Mouse (Mus musculus) lung, postnatal 14 days (tissue): ENCODE measurements around the gene Plekhm1.

Experiments used
- DNase-seq: peaks from one replicate; pipeline ENCODE4 v3.0.0; 2021

The Plekhm1 gene

DNA sequence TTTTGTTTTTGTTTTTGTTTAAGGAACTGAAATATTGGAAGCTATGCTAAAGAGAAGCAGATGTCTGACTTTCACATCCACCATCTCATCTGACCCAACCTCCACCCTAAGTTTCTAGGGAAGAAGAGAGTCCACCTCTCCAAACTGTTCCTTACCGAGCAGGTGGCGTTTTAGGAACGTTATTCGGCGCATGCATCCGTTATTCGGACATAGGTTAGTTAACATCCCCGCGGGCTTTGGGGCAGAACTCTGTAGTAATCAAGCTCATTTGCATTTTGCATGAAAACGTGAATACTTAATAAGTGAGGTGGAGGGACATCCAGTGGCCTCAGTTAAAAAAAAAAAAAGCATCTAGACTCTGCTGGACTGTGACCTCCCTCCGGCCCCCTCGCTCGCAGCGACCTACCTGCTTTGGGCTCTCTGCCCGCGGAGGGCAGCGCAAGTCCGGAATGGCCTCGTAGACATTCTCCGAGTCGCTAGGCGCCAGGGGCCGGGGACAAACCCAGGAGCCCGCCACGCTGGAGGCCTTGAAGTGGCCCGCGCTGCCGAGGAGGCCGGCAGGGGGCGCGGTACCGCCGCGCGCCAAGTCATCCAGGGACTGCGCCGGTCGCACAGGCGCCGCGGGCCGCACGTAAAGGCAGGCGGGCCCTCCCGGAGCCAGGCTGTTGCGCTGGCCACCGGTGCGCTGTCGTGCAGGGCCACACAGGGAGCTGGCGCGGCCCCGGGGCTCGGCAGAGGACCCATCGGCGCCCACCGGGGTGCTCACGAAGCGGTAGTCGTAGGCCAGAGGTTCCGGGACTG is 52.4 kb downstream of the Plekhm1 start:
- peak; percentile 89 for DNase-seq

DNA sequence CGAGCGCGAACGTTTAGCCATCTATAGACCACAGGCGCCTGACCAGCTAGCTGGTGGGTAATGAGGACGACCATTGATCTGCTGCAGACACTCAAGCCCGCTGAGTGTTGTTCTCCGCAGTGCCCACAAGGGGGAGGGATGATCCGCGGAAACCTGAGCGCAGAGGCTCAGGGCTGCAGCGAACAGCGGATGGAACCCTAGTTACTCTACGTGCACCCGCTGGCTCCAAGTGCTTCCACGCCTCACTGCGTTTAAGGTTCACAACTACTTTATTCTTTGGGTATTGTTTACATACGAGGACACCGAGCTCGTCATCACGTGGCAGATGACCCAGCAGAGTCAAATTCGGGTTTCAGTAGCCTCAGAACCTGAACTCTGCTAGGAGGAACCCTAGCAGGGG is 53.4 kb downstream of the Plekhm1 start:
- DNase-seq: peak; percentile 80

DNA sequence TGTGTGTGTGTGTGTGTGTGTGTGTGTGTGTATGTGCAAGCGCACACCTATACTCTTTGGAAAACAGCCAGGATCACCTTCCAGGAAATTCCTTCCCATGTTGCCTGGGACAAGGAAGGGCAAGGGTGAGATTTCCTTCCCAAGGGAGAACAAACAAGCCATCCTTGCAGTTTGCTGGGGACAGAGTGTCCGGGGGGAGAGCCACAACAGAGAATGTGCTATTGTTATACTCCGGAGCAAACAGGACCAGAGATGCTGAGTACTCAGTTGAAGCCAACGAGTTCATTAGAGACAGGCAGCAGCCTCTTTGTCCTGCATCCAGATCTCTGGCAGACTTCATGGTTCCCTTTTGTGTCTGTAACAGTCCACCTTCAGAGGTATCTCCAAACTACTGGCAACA is 54.2 kb downstream of the Plekhm1 start:
- no peak for DNase-seq

DNA sequence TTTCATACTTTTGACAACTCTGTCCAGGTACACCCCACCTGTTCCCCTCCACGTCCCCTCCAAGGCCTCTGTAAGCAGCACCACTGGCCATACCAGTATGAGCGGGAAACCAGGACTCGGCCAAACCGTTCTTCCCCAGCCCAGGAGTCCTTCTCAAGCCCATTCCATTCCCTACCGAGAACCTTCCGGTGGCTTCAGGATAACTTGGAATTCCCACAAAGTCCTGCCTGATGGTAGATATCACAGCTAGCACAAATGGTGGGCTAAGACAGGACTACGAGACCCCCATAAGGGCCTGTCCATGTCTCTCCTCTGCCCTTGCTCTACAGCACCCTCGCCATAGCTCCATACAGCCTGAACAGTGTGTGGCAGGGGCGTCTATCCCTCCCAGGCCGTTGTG is 54.8 kb downstream of the Plekhm1 start:
- no peak for DNase-seq

DNA sequence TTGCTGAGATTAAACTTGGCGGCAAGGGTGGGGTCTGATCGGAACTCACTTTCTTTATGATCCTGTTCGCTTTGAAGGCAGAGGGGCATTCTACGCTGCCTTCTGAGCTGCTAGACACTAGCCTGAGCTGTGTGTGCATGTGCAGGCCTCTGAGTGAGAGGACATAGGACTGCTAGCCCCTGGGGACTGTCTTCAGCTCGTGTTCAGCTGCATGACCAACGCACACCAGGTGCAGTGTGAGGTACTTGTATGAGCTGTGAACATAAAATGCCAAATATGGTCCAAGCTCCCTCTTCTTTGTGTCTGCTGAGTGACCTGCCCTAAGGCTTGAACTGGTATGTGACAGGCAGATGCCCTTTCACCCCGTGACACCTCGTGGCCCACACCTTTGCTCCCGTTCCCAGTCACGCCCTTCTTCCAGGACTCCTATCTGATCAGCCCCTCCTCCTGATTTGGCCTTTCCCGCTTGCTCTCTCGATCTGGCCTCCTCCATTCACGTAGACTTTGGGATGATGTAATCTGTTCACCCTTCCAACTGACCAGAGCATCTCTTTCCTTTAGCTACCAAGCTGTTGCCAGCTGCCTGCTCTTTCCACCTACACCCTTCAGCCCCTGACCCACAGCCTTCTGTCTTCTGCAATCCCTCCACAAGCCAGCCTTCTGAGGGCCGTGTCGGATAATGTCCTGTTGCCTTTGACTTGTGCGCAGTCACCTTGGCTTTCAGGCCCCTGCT is 55.4 kb downstream of the Plekhm1 start:
- DNase-seq: no peak

DNA sequence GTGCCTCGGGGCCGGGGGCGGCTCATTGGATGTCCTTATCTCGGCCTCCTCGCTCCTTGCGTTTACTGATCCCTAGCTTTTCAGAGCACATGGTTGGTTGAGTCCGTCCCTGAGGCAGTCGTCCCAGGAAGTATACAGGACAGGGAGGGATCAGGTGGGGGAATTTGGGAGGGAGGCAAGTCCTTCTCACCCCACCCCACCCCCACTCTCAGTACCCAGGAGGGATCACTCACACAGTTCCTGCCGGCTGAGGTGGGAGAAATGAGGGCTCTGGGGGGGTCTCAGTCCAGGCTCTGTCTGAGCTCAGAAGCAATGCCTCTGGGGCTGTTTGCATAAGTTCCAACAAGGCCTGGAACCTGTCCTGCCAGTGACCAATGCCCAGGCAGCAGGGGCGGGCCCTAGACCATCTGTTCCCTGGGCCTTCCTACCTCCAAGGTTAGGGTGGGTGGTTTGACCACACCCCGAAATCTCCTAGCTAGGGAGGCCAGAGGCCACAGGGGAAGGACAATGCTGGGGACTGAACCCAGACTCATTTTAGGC is 56.4 kb downstream of the Plekhm1 start:
- no peak for DNase-seq

DNA sequence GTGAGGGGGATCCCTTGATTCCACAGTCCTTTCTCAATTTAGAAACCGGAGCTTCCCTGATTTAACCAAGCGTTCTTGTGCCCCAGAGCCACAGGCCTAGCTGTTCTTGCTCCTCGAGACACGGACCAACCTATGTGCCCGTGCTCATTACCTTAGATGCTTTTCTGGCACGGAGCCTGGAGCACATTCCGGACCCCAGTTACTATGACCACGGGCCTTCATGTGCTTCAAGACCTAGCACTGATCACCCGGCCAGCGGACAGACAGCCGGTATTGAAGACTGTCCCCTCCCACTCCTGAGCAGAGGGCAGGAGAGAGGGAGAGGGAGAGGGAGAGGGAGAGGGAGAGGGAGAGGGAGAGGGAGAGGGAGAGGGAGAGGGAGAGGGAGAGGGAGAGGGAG is 57.2 kb downstream of the Plekhm1 start:
- no peak for DNase-seq

DNA sequence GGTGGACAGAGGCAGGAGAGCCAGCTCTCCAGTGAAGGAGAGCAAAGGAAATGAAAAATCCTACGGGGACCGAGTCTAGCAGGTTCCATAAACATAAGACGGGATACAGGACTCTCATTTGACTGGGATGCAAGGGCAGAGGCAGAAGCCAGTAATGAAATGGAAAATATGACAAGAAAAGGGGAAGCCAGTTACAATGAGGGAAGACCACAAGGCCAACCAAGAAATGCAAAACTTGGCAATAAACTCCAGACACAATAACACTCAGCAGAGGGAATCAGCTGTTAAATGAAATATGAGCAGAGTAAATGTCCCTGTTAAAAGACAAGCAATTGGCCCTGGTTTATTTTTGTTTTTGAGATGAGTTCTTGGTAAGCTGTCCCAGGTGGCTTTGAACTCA is 58.5 kb downstream of the Plekhm1 start:
- DNase-seq: no peak

DNA sequence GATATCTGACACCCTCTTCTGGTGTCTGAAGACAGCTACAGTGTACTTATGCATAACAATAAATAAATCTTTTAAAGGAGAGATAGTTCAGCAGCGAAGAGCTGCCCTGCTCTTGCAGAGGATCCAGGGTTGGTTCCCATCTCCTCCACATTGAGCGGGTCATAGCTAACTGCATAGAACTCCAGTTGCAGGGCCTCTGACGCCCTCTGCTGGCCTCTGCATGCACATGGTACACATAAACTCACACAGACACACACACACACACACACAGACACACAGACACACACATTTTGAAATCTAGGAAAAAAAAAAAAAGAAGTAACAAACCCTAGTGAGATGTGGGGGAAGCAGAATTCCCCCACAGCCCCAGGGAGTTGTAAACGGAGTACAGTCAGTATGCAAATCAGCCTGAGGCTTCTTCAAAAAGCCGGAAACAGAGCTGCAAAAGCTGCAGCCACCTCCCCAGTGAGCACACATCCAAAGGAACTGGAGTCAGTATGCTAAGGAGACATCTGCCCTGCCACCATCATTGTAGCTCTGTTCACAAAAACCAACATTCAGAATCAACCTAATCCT is 60.2 kb downstream of the Plekhm1 start:
- no peak for DNase-seq

DNA sequence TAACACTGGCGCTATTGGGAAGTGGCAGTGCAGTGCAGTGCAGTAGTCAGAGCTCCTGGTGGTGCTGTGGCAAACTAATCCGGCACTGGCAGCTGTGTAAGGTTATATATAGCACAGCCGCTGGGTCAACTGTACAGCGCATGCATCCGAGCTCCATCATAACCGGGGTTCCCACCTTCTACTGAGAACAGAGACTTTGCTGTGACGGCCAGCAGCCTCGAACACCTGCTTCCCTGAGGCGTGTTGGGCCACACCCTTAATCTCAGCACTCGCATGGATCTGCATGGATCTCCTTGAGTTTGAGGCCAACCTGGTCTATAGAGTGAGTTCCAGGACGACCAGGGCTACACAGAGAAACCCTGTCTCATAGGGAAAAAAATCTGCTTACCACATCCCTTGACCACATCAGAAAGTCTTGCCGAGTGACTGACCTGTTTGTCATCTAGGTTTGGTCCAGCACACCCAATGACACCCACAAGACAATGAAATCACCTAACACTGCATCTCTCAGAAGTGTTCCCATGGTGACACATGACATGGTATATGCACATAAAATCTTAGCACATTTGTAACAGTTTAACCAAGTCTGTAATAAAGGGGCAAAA is 61.7 kb downstream of the Plekhm1 start:
- no peak for DNase-seq

DNA sequence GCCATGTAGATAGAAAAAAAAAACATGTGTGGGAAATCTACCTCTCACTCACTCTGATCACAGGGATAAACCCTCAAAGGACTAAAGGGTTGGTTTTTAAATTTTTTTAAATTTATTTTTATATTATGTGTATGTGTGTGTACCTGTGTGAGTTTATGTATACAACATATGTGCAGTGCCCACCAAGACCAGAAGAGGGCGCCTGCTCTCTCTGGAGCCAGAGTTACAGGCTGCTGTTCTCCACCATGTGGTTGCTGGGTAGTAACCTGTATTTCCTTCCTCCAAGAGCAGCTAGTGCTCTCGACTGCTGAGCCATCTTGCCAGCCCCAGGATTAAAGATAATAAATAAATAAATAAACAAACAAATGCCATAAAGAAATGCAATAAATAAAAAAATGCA is 62.8 kb downstream of the Plekhm1 start:
- no peak for DNase-seq

DNA sequence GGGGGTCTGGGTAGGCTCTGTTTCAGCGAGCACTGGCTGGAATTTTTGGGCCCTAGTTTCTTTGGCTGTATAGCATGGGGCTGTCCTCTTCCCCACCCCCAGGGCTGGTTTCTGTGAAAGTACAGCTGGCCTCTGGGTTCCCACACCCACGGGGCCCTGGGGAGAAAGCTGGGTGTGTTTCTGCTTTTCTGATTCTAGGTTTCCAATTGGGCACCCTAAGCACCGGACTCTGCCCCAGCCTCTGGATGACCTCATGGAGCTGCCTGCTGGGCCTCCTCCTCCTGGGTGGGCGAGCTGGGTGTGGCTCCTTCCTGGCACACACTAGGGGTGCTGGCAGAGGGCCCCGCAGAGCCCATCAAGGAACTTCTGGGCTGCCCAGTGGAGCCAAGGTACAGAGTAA is 65.8 kb downstream of the Plekhm1 start:
- peak; percentile 63 for DNase-seq

DNA sequence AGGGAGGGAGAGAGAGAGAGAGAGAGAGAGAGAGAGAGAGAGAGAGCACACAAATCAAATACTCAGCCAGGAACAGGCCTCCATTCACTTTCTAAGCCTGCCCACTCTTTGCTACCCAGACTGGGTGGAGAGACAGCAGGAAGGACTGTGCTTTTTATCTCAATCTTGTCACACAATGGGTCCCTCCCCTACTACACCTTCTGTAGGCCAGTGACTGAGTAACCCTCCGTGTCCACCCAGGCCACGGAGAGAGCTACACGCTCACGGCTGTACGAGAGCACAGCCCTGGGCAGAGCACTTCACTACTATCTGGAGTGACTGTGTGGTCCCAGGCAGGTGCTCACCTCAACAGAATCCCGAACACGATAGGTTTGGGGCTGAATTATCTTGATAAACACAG is 66.3 kb downstream of the Plekhm1 start:
- DNase-seq: no peak

DNA sequence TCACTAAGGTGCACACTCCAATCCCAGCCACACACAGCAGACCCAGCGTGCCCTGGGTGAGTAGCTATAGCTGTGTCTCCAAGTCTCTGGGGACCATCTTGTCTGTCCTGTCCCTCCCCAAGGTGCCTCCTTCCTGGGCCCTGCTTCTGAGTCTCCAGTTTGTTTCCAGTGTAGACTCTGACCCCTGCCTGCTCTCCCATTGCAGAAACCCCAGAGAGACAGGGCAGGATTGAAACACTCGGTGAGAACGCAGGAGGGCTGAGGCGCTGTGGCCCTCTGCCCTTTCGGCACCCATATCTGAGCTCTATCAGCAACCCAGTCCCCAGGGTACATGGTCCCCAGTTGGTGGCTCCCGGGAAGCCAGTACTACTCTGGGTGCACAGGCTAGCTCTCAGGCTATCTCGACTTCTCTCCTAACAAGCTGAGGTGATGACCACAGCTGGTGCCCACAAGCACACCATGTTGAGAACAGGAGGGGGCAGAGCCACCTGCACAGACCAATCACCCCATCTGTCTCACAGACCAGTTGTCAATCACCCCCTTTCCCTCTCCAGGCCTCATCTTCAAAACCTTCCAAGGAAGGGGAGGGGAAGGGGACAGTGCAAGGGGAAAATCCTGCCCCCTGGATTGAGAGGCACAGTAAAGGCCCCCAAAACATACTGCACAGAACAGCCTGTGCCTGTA is 66.9 kb downstream of the Plekhm1 start:
- DNase-seq: no peak

DNA sequence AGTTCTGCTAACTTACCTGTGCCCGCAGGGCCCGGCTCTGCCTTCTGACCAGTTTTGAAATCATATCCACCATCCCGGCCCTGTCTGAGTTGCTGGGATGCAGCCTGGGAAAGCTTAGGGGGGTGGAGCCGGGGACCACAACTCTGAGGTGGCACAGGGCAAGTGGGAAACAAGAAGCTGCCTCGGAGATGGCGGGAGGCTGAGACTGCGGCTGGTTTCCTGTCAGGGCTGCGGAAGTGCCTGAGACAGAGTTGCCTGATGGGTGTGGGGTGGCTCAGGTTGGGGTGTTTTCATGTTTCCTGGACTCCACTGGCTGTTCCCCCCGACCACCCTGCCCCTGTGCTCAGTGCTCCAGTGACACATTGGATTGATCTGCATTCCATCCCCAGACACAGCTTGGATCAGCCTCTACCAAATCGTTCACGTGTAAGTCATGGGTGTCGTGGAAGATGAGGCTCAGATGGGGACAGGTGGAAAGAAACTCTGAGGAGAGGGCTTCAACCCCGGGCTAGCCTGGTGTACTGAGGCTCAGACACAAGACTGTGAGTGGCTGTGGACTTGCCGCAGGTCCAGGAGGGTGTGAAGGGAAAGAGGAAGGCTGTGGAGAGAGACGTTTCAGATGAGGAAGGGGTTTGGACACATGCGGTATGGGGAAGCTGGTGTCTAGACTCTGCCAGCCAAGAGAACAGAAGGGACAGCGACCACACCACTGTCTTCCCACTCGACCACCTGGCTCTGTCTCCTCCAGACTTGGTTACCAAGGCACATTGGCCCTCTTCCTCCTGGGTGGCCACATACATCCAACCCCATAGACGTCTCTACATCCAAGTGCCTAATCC is 67.8 kb downstream of the Plekhm1 start:
- peak; percentile 31 for DNase-seq

DNA sequence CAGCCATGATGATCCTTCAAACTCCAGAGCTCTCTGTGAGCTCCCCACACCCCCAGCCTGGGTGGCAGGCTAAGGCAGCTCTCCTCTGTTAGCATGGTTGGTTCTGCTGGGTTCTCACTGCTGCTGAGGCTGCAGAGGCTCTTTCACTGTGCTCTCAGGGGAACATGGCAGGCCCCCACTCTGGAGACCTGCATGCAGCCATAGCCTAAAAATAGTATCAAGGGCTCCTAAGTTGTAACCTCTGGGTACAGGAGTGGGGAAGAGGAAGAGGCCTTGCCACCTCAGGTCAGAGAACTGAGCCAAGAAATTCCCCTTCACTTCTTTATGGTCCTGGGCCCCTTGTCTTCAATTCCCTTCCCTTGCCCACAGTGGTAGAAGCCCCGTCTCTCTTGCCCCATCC is 68.6 kb downstream of the Plekhm1 start:
- DNase-seq: no peak

DNA sequence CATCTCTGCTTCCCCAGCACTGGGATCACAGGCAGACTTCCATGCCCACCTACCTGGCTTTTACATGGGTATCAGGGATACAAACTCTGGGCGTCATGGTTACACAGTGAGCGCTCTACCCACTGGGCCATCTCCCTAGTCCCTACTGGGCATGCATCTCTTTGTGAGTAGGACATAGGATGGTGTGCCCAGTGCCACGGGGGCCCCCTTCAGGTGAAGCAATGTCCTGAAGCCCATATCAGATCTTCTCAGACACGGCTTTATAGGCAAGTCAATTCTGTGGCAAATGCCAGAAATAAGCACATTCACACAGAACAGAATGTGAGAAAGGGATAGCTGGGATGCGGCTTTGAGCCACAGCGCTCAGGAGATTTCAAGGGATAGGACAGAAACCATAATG is 69.4 kb downstream of the Plekhm1 start:
- DNase-seq: no peak

DNA sequence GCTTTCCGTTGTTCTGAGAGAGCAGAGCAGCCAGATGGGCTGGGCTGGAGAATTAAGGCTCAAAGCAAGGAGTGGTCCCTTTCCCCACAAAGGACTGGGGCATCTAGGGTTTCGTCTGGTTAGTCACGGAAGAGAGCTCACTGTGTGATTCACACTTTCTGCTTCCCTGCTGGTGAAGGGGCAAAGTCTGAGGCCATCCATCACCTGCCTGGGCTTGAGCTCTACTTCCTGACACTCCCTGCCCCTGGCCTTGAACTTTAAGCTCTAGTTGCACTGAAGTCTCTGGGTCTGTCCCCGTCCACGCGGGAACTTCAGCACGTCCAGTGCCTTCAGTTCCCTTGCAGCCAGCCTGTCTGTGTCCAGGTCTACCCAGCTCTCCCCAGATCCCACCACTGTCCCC is 71.8 kb downstream of the Plekhm1 start:
- DNase-seq: no peak

DNA sequence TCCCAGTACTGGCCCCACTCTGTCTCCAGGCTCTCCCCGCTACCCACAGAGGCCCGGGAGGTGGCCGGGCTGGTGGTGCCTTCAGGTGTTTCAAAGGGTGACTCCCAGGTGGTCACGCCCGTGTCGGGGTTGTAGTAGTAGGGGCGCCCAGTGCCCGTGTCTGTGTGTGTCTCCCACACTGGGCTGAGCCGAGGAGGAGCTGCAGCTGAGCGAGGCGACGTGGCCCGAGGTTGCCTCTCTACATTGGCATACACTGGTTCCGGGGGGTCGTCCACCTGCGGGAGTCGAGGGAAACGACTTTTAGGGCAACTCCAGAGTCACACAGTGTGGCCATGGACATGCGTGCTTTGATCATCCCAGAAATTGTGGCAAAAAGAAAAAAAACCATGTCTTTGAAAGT is 72.4 kb downstream of the Plekhm1 start:
- DNase-seq: no peak

DNA sequence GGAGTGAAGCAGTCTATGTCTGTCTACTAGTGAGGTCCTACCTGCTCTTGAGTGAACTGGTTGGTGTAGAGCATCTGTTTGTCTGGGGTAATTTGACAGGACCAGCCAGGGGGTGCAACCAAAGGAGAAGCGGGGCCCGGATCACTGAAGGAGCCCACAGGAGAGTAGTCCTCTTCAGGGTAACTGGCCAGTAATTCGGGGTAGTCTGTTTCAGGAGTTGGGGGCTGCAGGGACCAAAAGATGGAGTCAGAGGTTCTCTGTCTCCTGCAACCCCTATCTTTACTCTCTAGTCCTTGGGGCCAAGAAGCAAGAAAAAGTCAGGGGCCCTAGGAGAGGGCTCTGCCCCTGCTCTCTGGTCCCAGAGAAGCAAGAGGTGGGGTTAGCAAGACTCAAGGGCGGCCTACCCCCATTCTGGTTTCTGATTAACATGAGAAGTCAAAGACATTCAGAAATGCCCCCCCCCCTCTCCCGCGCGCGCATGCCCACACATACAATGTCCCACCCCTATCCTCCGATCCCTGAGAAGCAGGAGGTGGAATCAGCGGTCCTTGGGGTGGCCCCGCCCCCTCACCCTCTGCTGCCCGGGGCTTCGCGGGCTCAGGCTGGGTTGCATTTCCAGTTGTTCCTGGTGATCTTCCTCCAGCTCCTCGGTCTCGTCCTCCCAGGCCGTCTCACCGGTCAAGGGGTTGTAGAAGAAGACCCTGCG is 72.9 kb downstream of the Plekhm1 start:
- no peak for DNase-seq

DNA sequence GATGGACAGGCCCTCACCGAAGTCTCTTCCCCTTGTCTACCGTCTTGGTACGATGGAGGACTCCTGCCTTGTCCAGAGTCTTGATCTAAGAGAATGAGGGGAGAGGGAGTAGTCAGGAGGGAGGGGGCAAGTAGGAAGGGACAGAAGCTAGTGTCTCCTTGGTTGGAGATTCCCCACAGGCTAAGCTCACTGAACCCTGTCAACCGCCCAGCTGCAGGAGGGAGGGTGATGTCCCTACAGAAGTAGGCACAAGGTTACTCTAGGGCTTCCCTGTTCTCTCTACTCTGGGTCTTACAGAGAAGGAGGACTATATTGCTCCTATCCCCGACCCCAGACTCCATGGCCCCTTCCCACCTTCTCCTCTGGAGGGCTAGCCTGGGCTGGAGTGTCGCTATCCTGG is 73.8 kb downstream of the Plekhm1 start:
- no peak for DNase-seq
